Mouse (Mus musculus): ENCODE results near the gene Fzd4. TPM values are rescaled to one million over a fixed set of nuclear protein-coding genes. Genes with fewer than 3 reads are reported as not detected.

Gene Fzd4
- polyA plus RNA-seq, 1 experiment = 0.09 TPM

GRCm38 (mm10) chr7:89436404-89436803, 32.2 kb downstream of the Fzd4 start:
- Histone ChIP-seq H3K9me3 (no peaks in the 10 kb centered on the region), H3K27me3 (replicated peaks) (no peaks in the 10 kb centered on the region), H3K36me3 (replicated peaks; ENCODE audit: low read length) (no peaks in the 10 kb centered on the region), H3K4me1 (no peaks in the 10 kb centered on the region), H3K4me3 (replicated peaks) (no peak overlapping the region)
- no peak for TF ChIP-seq FLI1 (IDR thresholded peaks at IDR 0.05; ENCODE audit: low read length)
- TF ChIP-seq GATA1 (IDR thresholded peaks at IDR 0.05; ENCODE audit: borderline replicate concordance, low read length) = no peak

GRCm38 (mm10) chr7:89437589-89437988, 33.4 kb downstream of the Fzd4 start:
- Histone ChIP-seq H3K36me3 (replicated peaks; ENCODE audit: low read length) (no peaks in the 10 kb centered on the region), H3K27me3 (replicated peaks) (no peaks in the 10 kb centered on the region), H3K4me1 (no peaks in the 10 kb centered on the region), H3K9me3 (no peaks in the 10 kb centered on the region), H3K4me3 (replicated peaks) (no peak overlapping the region)
- TF ChIP-seq GATA1 (IDR thresholded peaks at IDR 0.05; ENCODE audit: borderline replicate concordance, low read length) = no peak

GRCm38 (mm10) chr7:89441291-89441690, 37.1 kb downstream of the Fzd4 start:
- Histone ChIP-seq H3K4me1 (no peaks in the 10 kb centered on the region), H3K27me3 (replicated peaks) (no peaks in the 10 kb centered on the region), H3K4me3 (replicated peaks) (no peak overlapping the region), H3K36me3 (replicated peaks; ENCODE audit: low read length) (no peaks in the 10 kb centered on the region), H3K9me3 (no peaks in the 10 kb centered on the region)
- TF ChIP-seq GATA1 (IDR thresholded peaks at IDR 0.05; ENCODE audit: borderline replicate concordance, low read length) (no peak), FLI1 (IDR thresholded peaks at IDR 0.05; ENCODE audit: low read length) (no peak)

- Histone ChIP-seq H3K4me3 (replicated peaks) (no peak overlapping the region), H3K9me3 (no peaks in the 10 kb centered on the region), H3K36me3 (replicated peaks; ENCODE audit: low read length) (no peaks in the 10 kb centered on the region), H3K4me1 (no peaks in the 10 kb centered on the region), H3K27me3 (replicated peaks) (no peaks in the 10 kb centered on the region)
- TF ChIP-seq GATA1 (IDR thresholded peaks at IDR 0.05; ENCODE audit: borderline replicate concordance, low read length) = no peak
Measured at GRCm38 (mm10) chr7:89442242-89442641, 38.1 kb downstream of the Fzd4 start.

GRCm38 (mm10) chr7:89445137-89445536, 41.0 kb downstream of the Fzd4 start:
- Histone ChIP-seq H3K4me1 (no peaks in the 10 kb centered on the region; the same call in 1 of the 2 replicates), H3K9me3 (no peaks in the 10 kb centered on the region)

GRCm38 (mm10) chr7:89450312-89450711, 46.2 kb downstream of the Fzd4 start:
- Histone ChIP-seq H3K9me3 (no peaks in the 10 kb centered on the region), H3K4me3 (replicated peaks) (no peak overlapping the region), H3K27me3 (replicated peaks) (no peaks in the 10 kb centered on the region), H3K4me1 (no peaks in the 10 kb centered on the region; the same call in 1 of the 2 replicates), H3K36me3 (replicated peaks; ENCODE audit: low read length) (no peaks in the 10 kb centered on the region)
- TF ChIP-seq FLI1 (IDR thresholded peaks at IDR 0.05; ENCODE audit: low read length) = no peak
- TF ChIP-seq GATA1 (IDR thresholded peaks at IDR 0.05; ENCODE audit: borderline replicate concordance, low read length) = no peak

More at GRCm38 (mm10) chr7:89445137-89445536, 41.0 kb downstream of the Fzd4 start:
- no peak overlapping the region for H3K4me3 ChIP-seq (replicated peaks)
- H3K36me3 ChIP-seq (replicated peaks; ENCODE audit: low read length) = no peaks in the 10 kb centered on the region
- H3K27me3 ChIP-seq (replicated peaks) = no peaks in the 10 kb centered on the region
- TF ChIP-seq GATA1 (IDR thresholded peaks at IDR 0.05; ENCODE audit: borderline replicate concordance, low read length) (no peak), FLI1 (IDR thresholded peaks at IDR 0.05; ENCODE audit: low read length) (no peak)

- TF ChIP-seq GATA1 (IDR thresholded peaks at IDR 0.05; ENCODE audit: borderline replicate concordance, low read length) (no peak), FLI1 (IDR thresholded peaks at IDR 0.05; ENCODE audit: low read length) (no peak)
- H3K9me3 ChIP-seq = no peaks in the 10 kb centered on the region
- no peaks in the 10 kb centered on the region for H3K36me3 ChIP-seq (replicated peaks; ENCODE audit: low read length)
- H3K4me1 ChIP-seq = no peaks in the 10 kb centered on the region
- no peak overlapping the region for H3K4me3 ChIP-seq (replicated peaks)
- no peaks in the 10 kb centered on the region for H3K27me3 ChIP-seq (replicated peaks)
Measured at GRCm38 (mm10) chr7:89456380-89457076, 52.4 kb downstream of the Fzd4 start.

GRCm38 (mm10) chr7:89459691-89460090, 55.5 kb downstream of the Fzd4 start:
- Histone ChIP-seq H3K4me3 (replicated peaks) (no peak overlapping the region), H3K27me3 (replicated peaks) (no peaks in the 10 kb centered on the region), H3K4me1 (no peaks in the 10 kb centered on the region), H3K9me3 (no peaks in the 10 kb centered on the region), H3K36me3 (replicated peaks; ENCODE audit: low read length) (no peaks in the 10 kb centered on the region)
- no peak for TF ChIP-seq FLI1 (IDR thresholded peaks at IDR 0.05; ENCODE audit: low read length)
- TF ChIP-seq GATA1 (IDR thresholded peaks at IDR 0.05; ENCODE audit: borderline replicate concordance, low read length) = no peak

GRCm38 (mm10) chr7:89460911-89461310, 56.8 kb downstream of the Fzd4 start:
- TF ChIP-seq GATA1 (IDR thresholded peaks at IDR 0.05; ENCODE audit: borderline replicate concordance, low read length) (no peak), FLI1 (IDR thresholded peaks at IDR 0.05; ENCODE audit: low read length) (no peak)
- Histone ChIP-seq H3K27me3 (replicated peaks) (no peaks in the 10 kb centered on the region), H3K4me1 (no peaks in the 10 kb centered on the region), H3K9me3 (no peaks in the 10 kb centered on the region), H3K4me3 (replicated peaks) (no peak overlapping the region), H3K36me3 (replicated peaks; ENCODE audit: low read length) (no peaks in the 10 kb centered on the region)

- Histone ChIP-seq H3K4me1 (no peaks in the 10 kb centered on the region), H3K27me3 (replicated peaks) (no peaks in the 10 kb centered on the region), H3K4me3 (replicated peaks) (no peak overlapping the region), H3K9me3 (no peaks in the 10 kb centered on the region), H3K36me3 (replicated peaks; ENCODE audit: low read length) (no peaks in the 10 kb centered on the region)
- no peak for TF ChIP-seq FLI1 (IDR thresholded peaks at IDR 0.05; ENCODE audit: low read length)
- TF ChIP-seq GATA1 (IDR thresholded peaks at IDR 0.05; ENCODE audit: borderline replicate concordance, low read length) = no peak
Measured at GRCm38 (mm10) chr7:89461351-89461750, 57.2 kb downstream of the Fzd4 start.

Other genes with a start within 250 kb of the Fzd4 start
- gene Tmem135, start 133 bp upstream of the Fzd4 start, polyA plus RNA-seq (2012; ENCODE audit: insufficient read depth, low replicate concordance) = 0.44 and 19.0 TPM in 2 replicates
- gene Prss23, start 122.8 kb downstream of the Fzd4 start, polyA plus RNA-seq (2012; ENCODE audit: insufficient read depth, low replicate concordance) = not detected in 2 replicates
- gene Me3, start 228.0 kb downstream of the Fzd4 start, polyA plus RNA-seq (2012; ENCODE audit: insufficient read depth, low replicate concordance) = not detected in 2 replicates